Mouse (Mus musculus) ES-Bruce4 (cell line): Measurements from ENCODE around the gene Dad1. TPM values are rescaled to one million over a fixed set of nuclear protein-coding genes. Genes with fewer than 3 reads are reported as not detected.
"Not testable (repeated sequence)": the region's sequence is repeated elsewhere in the genome, so short reads cannot be mapped to it uniquely, and the experiment has no call there.

Experiments
- H3K27ac ChIP-seq: 2 replicates; pipeline ENCODE4 v1.5.1; 2012; ENCODE audit warnings: low read length, inconsistent platforms; ENCODE audit not compliant: insufficient read depth
- H3K27me3 ChIP-seq: 2 replicates; pipeline ENCODE4 v1.6.1; 2012; ENCODE audit warnings: mild to moderate bottlenecking, low read length, inconsistent platforms; ENCODE audit not compliant: control insufficient read depth, poor library complexity, insufficient read depth, severe bottlenecking
- H3K36me3 ChIP-seq: 2 replicates; pipeline ENCODE4 v1.6.1; 2012; ENCODE audit warnings: inconsistent platforms, mild to moderate bottlenecking, low read length, moderate library complexity; ENCODE audit not compliant: control insufficient read depth, poor library complexity, insufficient read depth, severe bottlenecking
- H3K4me1 ChIP-seq: one replicate; pipeline ENCODE4 v1.8.1; 2011; ENCODE audit warnings: low read length; ENCODE audit not compliant: control insufficient read depth, insufficient read depth
- H3K4me3 ChIP-seq: 2 replicates; pipeline ENCODE4 v1.5.1; 2011; ENCODE audit warnings: low read depth, mild to moderate bottlenecking, low read length
- H3K9ac ChIP-seq: 2 replicates; pipeline ENCODE4 v1.6.1; 2012; ENCODE audit warnings: low read depth, mild to moderate bottlenecking, inconsistent platforms; ENCODE audit not compliant: poor library complexity, severe bottlenecking
- H3K9me3 ChIP-seq: replicated peaks from 2 replicates; pipeline ENCODE4 v1.6.1; 2012; ENCODE audit warnings: mild to moderate bottlenecking, low read length, inconsistent platforms; ENCODE audit not compliant: control insufficient read depth, poor library complexity, insufficient read depth, severe bottlenecking
- CTCF ChIP-seq: IDR thresholded peaks from one replicate; pipeline ENCODE4 v1.8.1; 2011; ENCODE audit warnings: low read depth, low read length
- EP300 ChIP-seq: IDR thresholded peaks from 2 replicates; pipeline ENCODE4 v1.6.1; 2011; ENCODE audit warnings: low read depth, low read length; ENCODE audit not compliant: insufficient read depth
- POLR2A ChIP-seq: IDR thresholded peaks from one replicate; pipeline ENCODE4 v1.8.1; 2011; ENCODE audit warnings: low read length; ENCODE audit not compliant: insufficient read depth
- polyA plus RNA-seq: library from polyadenylated mRNA; stranded (reverse); fragments of >200 nt; gene quantifications from 2 replicates; pipeline ENCODE4 v1.2.4, GENCODE M21; 2011; ENCODE audit warnings: low read depth; ENCODE audit not compliant: missing spikeins, insufficient read depth, insufficient read length

Dad1 gene
- polyA plus RNA-seq, 1 experiment, result 119 TPM

DNA sequence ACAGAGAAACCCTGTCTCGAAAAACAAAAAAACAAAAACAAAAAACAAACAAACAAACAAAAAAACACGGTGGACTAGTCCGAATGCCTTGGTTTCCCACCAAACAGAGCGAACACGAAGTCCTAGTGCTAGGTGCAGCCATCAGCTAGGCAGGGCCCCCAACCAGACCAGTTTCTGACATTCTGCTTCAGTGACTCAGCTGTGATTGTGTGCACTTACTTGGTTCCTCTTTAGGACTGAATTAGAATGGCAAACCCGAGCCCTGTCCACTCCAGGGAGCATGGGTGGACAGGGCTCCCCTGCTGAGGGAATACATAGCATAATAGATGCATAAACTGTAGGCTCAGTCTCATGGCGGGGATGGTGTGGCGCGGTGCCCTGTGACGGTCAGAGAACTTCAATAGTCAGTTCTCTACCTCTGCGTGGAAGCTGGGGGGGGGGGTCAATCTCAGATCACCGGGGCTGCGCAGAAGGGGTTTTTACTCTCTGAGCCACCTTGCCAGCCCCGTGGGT lies 23.2 kb downstream of the Dad1 start:
- H3K4me1 ChIP-seq, result peaks cover 8% of the 10 kb centered on the region
- no peak overlapping the region for H3K27ac ChIP-seq
- TF ChIP-seq POLR2A, result no peak
- no peak for TF ChIP-seq CTCF

DNA sequence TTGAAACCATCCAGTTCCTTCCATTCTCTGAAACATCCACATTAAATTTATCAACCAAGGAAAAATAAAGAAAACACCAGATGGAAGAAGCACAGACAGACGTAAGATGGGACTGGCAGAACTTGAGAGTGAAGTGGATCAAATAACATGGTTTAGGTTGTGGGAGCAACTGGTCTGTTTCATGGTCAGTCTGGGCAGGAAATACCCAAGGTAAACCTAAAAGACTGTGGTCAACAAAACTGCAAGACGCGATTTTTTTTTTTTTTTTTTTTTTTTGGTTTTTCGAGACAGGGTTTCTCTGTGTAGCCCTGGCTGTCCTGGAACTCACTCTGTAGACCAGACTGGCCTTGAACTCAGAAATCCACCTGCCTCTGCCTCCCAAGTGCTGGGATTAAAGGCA lies 24.1 kb downstream of the Dad1 start:
- not testable (repeated sequence) for H3K27me3 ChIP-seq, H3K9ac ChIP-seq, H3K9me3 ChIP-seq, H3K36me3 ChIP-seq, H3K4me1 ChIP-seq, H3K4me3 ChIP-seq
- H3K27ac ChIP-seq, result peak overlapping the region; percentile 78; the same call in 1 of the 2 replicates

More for the DNA sequence above, 23.2 kb downstream of the Dad1 start:
- H3K4me3 ChIP-seq, result peak overlapping the region; percentile 31; the same call in 1 of the 2 replicates
- H3K9me3 ChIP-seq, result no peaks in the 10 kb centered on the region
- peak overlapping the region; percentile 45; the same call in 1 of the 2 replicates for H3K9ac ChIP-seq
- no peaks in the 10 kb centered on the region for H3K27me3 ChIP-seq
- no peaks in the 10 kb centered on the region for H3K36me3 ChIP-seq

DNA sequence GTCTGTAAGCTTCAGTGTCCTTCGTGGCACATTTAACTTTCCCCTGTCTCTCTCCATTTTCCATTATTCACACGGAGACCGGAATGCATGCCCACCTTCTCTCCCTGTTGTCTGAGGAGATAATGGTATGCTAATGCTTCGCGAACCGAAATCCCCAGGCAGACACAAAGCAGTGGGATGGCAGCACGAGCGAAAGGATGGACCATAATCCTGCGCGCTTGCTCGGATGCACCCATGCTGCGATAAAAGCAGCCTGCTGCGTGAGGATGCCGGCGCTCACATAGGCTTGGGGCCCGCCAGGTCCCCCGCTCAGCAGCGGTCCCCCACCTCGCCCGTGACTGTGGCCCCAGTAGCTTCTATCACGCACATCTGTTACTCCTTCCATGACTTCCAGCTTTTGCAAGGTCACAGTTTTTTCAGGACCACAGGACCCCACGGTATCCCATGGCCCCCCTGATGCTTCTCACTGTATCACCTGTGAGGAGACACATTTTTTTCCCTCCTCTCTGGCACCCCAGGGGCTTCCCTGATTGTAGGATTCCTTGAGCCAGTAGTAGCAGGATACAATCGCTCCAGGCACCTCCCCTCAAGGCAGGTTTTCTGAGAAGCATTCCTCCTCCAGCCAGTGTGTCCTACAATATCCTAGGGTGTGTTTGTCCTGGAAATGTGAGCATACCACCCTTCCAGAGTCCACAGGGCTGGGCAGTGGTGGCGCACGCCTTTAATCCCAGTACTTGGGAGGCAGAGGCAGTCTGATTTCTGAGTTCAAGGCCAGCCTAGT lies 24.8 kb downstream of the Dad1 start:
- TF ChIP-seq POLR2A (no peak), EP300 (0 out of 2 replicates have a peak, but pooled peaks have one; percentile 62)
- Histone ChIP-seq H3K4me3 (peak overlapping the region; percentile 15), H3K9me3 (no peaks in the 10 kb centered on the region), H3K4me1 (peaks cover 12% of the 10 kb centered on the region), H3K27ac (peak overlapping the region; percentile 78), H3K36me3 (no peaks in the 10 kb centered on the region), H3K27me3 (no peaks in the 10 kb centered on the region), H3K9ac (peak overlapping the region; percentile 25)

DNA sequence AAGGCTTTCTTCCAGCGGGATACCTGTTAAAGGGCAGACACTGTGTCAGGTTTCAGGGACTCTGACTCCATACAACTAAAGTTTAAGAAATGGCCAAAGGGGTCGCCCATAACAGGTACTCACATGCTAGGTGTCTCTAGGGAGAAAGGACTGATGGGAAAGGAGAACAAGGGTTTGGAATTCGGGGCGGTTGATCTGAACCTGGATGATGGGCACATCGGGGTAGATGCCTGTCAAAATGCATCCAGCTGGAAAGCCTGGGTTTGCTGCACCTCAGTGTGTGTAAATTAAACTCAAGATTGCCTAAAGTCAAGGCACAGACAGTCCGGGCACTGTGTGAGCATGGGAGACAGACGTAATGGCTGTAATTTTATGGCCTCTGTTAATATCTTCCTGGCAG lies 25.4 kb downstream of the Dad1 start:
- Histone ChIP-seq H3K9ac (peak overlapping the region; percentile 25; the same call in 1 of the 2 replicates), H3K4me3 (peak overlapping the region; percentile 15), H3K4me1 (peaks cover 13% of the 10 kb centered on the region), H3K9me3 (no peaks in the 10 kb centered on the region), H3K27me3 (no peaks in the 10 kb centered on the region), H3K36me3 (no peaks in the 10 kb centered on the region), H3K27ac (peak overlapping the region; percentile 78)
- TF ChIP-seq POLR2A, result no peak
- TF ChIP-seq CTCF, result no peak
- TF ChIP-seq EP300, result no peak

DNA sequence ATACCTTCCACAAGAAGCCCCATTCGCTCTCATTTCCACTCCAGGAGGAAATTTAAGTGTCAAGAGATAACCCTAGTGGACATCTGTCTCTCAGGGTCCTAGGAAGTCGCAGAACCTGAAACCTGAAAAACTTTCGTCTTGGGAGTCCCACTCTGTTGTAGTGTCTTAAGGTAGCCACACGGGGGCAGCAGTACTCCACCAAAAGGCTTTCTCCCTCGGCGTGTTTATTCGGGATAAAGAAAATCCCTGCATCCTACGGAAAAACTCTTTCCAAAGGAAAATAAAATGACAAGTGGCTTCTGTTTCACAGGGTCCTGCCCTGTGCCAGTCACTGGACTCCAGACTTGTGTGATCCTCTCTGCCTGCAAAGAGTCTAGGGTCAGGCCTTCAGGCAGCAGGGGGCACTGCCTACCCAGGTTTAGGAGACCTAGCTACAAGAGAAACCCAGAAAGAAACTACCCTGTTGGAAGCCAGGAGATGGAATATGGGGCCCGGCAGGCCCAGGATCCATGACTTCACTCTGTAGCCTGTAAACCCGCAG lies 25.9 kb downstream of the Dad1 start:
- peak overlapping the region; percentile 59 for H3K4me3 ChIP-seq
- no peaks in the 10 kb centered on the region for H3K27me3 ChIP-seq
- H3K36me3 ChIP-seq, result no peaks in the 10 kb centered on the region
- no peaks in the 10 kb centered on the region for H3K9me3 ChIP-seq
- peak overlapping the region; percentile 25; the same call in 1 of the 2 replicates for H3K9ac ChIP-seq
- no peak for TF ChIP-seq POLR2A
- TF ChIP-seq EP300, result no peak
- peak; percentile 63 for TF ChIP-seq CTCF
- H3K4me1 ChIP-seq, result peaks cover 16% of the 10 kb centered on the region
- peak overlapping the region; percentile 78 for H3K27ac ChIP-seq
